8 mouse cellular contexts compared by ENCODE assay signal in the genomic region with DNA sequence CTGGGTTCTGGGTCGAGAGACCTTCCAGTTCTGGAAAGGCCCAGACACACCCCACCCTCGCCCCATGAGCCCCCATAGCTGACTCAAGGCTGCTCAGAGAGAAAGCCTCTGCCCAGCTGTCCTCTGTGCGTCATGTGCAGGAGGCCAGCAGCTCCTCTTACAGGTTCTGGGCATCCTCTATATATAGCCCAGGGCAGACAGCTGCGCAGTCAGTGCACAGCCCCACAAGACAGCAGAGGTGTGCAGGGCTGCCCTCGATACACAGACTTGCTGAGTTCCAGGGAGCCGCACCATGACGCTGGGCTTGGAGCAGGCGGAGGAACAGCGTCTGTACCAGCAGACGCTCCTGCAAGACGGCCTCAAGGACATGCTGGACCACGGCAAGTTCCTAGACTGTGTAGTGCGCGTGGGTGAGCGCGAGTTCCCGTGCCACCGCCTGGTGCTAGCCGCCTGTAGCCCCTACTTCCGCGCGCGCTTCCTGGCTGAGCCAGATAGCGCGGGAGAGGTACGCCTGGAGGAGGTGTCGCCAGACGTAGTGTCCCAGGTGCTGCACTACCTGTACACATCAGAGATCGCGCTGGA. TPM values are rescaled to one million over a fixed set of nuclear protein-coding genes. Genes with fewer than 3 reads are reported as not detected.
DNase-seq lines count a peak whose midpoint lies in the region; ATAC-seq lines count a peak whose summit lies in the region.

Klhl40 (plus strand) TSS at position 124 of the 582 bp plus-strand sequence.

- H3K36me3 ChIP-seq in embryonic facial prominence, embryonic 10.5 days (replicated peaks): no peaks in the 10 kb centered on the region
- H3K36me3 ChIP-seq in heart, embryonic 10.5 days: no peaks in the 10 kb centered on the region
- no peaks in the 10 kb centered on the region for H3K36me3 ChIP-seq in limb, embryonic 12.5 days
- no peaks in the 10 kb centered on the region for H3K36me3 ChIP-seq in stomach, embryonic 16.5 days (ENCODE audit: control insufficient read depth, insufficient read depth, low read length)

- peak within 1 kb of the TSS; percentile 53 for H3K4me3 ChIP-seq in embryonic facial prominence, embryonic 10.5 days
- H3K4me3 ChIP-seq in heart, embryonic 10.5 days: peak within 1 kb of the TSS; percentile 58
- H3K4me3 ChIP-seq in limb, embryonic 12.5 days (replicated peaks): peak within 1 kb of the TSS; percentile 35
- H3K4me3 ChIP-seq in stomach, embryonic 16.5 days (replicated peaks; ENCODE audit: low read length): peak within 1 kb of the TSS; percentile 36

- H3K4me2 ChIP-seq in limb, embryonic 12.5 days: peak within 1 kb of the TSS; percentile 56
- H3K4me2 ChIP-seq in stomach, embryonic 16.5 days (ENCODE audit: low read depth, low read length): peak within 1 kb of the TSS; percentile 61

- ATAC-seq in limb, embryonic 12.5 days (ENCODE audit: insufficient number of reproducible peaks, insufficient read depth, low FRiP score, low TSS enrichment, low read depth): peak; percentile 53
- 0 out of 2 replicates have a peak, but pooled peaks have one; percentile 23 for ATAC-seq in stomach, embryonic 16.5 days (ENCODE audit: insufficient read depth, low FRiP score)

- peaks cover 56% of the 10 kb centered on the region for H3K27me3 ChIP-seq in embryonic facial prominence, embryonic 10.5 days (replicated peaks; ENCODE audit: low read depth, poor library complexity, severe bottlenecking)
- peaks cover 62% of the 10 kb centered on the region for H3K27me3 ChIP-seq in heart, embryonic 10.5 days (ENCODE audit: insufficient read depth, poor library complexity, severe bottlenecking)
- H3K27me3 ChIP-seq in limb, embryonic 12.5 days: peaks cover 56% of the 10 kb centered on the region
- peaks cover 34% of the 10 kb centered on the region for H3K27me3 ChIP-seq in stomach, embryonic 16.5 days (ENCODE audit: control insufficient read depth, insufficient read depth, low read length)

- peaks cover 13% of the 10 kb centered on the region for H3K4me1 ChIP-seq in embryonic facial prominence, embryonic 10.5 days
- peaks cover 21% of the 10 kb centered on the region for H3K4me1 ChIP-seq in heart, embryonic 10.5 days
- peaks cover 10% of the 10 kb centered on the region for H3K4me1 ChIP-seq in limb, embryonic 12.5 days (replicated peaks)
- peaks cover 6% of the 10 kb centered on the region; the same call in 1 of the 2 replicates for H3K4me1 ChIP-seq in stomach, embryonic 16.5 days (ENCODE audit: control insufficient read depth, insufficient read depth, low read length)

- no peaks in the 10 kb centered on the region for H3K9me3 ChIP-seq in embryonic facial prominence, embryonic 10.5 days
- H3K9me3 ChIP-seq in heart, embryonic 10.5 days: no peaks in the 10 kb centered on the region
- H3K9me3 ChIP-seq in limb, embryonic 12.5 days: no peaks in the 10 kb centered on the region
- H3K9me3 ChIP-seq in stomach, embryonic 16.5 days (replicated peaks; ENCODE audit: control insufficient read depth, low read length): no peaks in the 10 kb centered on the region

- 21% methylated on average over 30 of the region's 30 CpGs for WGBS in embryonic facial prominence, embryonic 10.5 days
- WGBS in heart, embryonic 10.5 days: 14% methylated on average over 30 of the region's 30 CpGs
- WGBS in limb, embryonic 12.5 days: 23% methylated on average over 30 of the region's 30 CpGs
- 16% methylated on average over 30 of the region's 30 CpGs for WGBS in stomach, embryonic 16.5 days

- H3K9ac ChIP-seq in limb, embryonic 12.5 days (replicated peaks): peak within 1 kb of the TSS; percentile 37; the same call in 1 of the 2 replicates
- peak within 1 kb of the TSS; percentile 40; the same call in 1 of the 2 replicates for H3K9ac ChIP-seq in stomach, embryonic 16.5 days (ENCODE audit: low read length)

- H3K27ac ChIP-seq in embryonic facial prominence, embryonic 10.5 days (replicated peaks): no peak within 1 kb of the TSS
- H3K27ac ChIP-seq in heart, embryonic 10.5 days: peak within 1 kb of the TSS; percentile 36; the same call in 1 of the 2 replicates
- H3K27ac ChIP-seq in limb, embryonic 12.5 days: no peak within 1 kb of the TSS
- no peak within 1 kb of the TSS for H3K27ac ChIP-seq in stomach, embryonic 16.5 days (ENCODE audit: low read length)

- DNase-seq in layer of hippocampus, adult 11-12 months (ENCODE audit: low spot score): peak; percentile 56
- no peak for DNase-seq in layer of hippocampus, postnatal 10 days (ENCODE audit: low spot score in 2 of 2)
- no peak for DNase-seq in embryonic facial prominence, embryonic 10.5 days (ENCODE audit: low spot score)
- no peak for DNase-seq in heart, embryonic 10.5 days (ENCODE audit: low spot score)
- DNase-seq in layer of hippocampus, adult 9-10 months (ENCODE audit: low spot score): no peak
- DNase-seq in lung, postnatal 25 days (ENCODE audit: low spot score): no peak

RNA-seq across cellular contexts. Expression of gene Klhl40, which starts in this region (rescaled TPM):
- total RNA-seq in layer of hippocampus, postnatal 10 days (2021): 1 to 10 TPM; 2.9 to 3.2 TPM
- 0.17 and 0.26 TPM in 2 replicates for polyA plus RNA-seq in embryonic facial prominence, embryonic 10.5 days (2016; fragmentation: Nextera tagmentation; extraction: Ambion mirVana)
- polyA plus RNA-seq in heart, embryonic 10.5 days (2016; fragmentation: Nextera tagmentation; extraction: Ambion mirVana): 0.36 and 0.38 TPM in 2 replicates
- 5.9 and 7.0 TPM in 2 replicates for polyA plus RNA-seq in limb, embryonic 12.5 days (2016; fragmentation: Nextera tagmentation; extraction: Ambion mirVana)
- 0.45 and 8.0 TPM in 2 replicates for polyA plus RNA-seq in stomach, embryonic 16.5 days (2015; fragmentation: Nextera tagmentation; extraction: Ambion mirVana)
